ENCODE assay signal across 15 mouse cellular contexts in genomic region chr1:182574666-182575049, GRCm38 (mm10). TPM values are rescaled to one million over a fixed set of nuclear protein-coding genes. Genes with fewer than 3 reads are reported as not detected.
A peak's percentile ranks its signal among the peaks of the same experiment; 100 is the strongest.
DNase-seq lines count a peak whose midpoint lies in the region; ATAC-seq and TF ChIP-seq lines count a peak whose summit lies in the region.
"Had no signal": no experiment of that assay in that cellular context is flagged by ENCODE, and none has a peak within 500 bp of the region (broad histone marks: within the 10 kb centered on the region; RNA-seq: fewer than 3 reads in every experiment).

No protein-coding gene starts in this region.

- no peak overlapping the region for H3K4me3 ChIP-seq in embryonic facial prominence, embryonic 10.5 days
- no peak overlapping the region for H3K4me3 ChIP-seq in forebrain, embryonic 15.5 days
- no peak overlapping the region for H3K4me3 ChIP-seq in lung, adult 2 months (replicated peaks; ENCODE audit: extremely low read depth, low read depth, low read length)
- no peak overlapping the region for H3K4me3 ChIP-seq in midbrain, embryonic 11.5 days (ENCODE audit: low read depth, low read length)
- H3K4me3 ChIP-seq: heart, embryonic 10.5 days; layer of hippocampus, adult 2 months had no signal

- peaks cover 20% of the 10 kb centered on the region for H3K4me1 ChIP-seq in embryonic facial prominence, embryonic 10.5 days
- H3K4me1 ChIP-seq in forebrain, embryonic 15.5 days: peaks cover 10% of the 10 kb centered on the region
- no peaks in the 10 kb centered on the region; the same call in 1 of the 2 replicates for H3K4me1 ChIP-seq in lung, adult 2 months (ENCODE audit: control insufficient read depth, insufficient read depth, low read length)
- H3K4me1 ChIP-seq in midbrain, embryonic 11.5 days (ENCODE audit: control insufficient read depth, insufficient read depth, low read length): peaks cover 14% of the 10 kb centered on the region

- peak overlapping the region; percentile 81; the same call in 1 of the 2 replicates for H3K27ac ChIP-seq in embryonic facial prominence, embryonic 10.5 days (replicated peaks)
- peak overlapping the region; percentile 46 for H3K27ac ChIP-seq in forebrain, embryonic 15.5 days (replicated peaks)
- peak overlapping the region; percentile 52 for H3K27ac ChIP-seq in midbrain, embryonic 11.5 days (ENCODE audit: low read depth, low read length)
- H3K27ac ChIP-seq: heart, embryonic 10.5 days; layer of hippocampus, adult 2 months had no signal

- no peak for TF ChIP-seq CTCF in lung, adult 2 months (IDR thresholded peaks at IDR 0.05; ENCODE audit: insufficient read depth, low read length)

- 49% methylated on average over 4 of the region's 4 CpGs for WGBS in embryonic facial prominence, embryonic 10.5 days
- WGBS in forebrain, embryonic 15.5 days: 13% methylated on average over 4 of the region's 4 CpGs
- WGBS in lung, adult 2 months: 65% methylated on average over 4 of the region's 4 CpGs
- 20% methylated on average over 4 of the region's 4 CpGs for WGBS in midbrain, embryonic 11.5 days

- no peaks in the 10 kb centered on the region for H3K36me3 ChIP-seq in embryonic facial prominence, embryonic 10.5 days (replicated peaks)
- H3K36me3 ChIP-seq in forebrain, embryonic 15.5 days: no peaks in the 10 kb centered on the region
- H3K36me3 ChIP-seq in midbrain, embryonic 11.5 days (ENCODE audit: control insufficient read depth, insufficient read depth, low read length): no peaks in the 10 kb centered on the region
- H3K36me3 ChIP-seq: heart, embryonic 10.5 days had no signal

- no peaks in the 10 kb centered on the region for H3K9me3 ChIP-seq in embryonic facial prominence, embryonic 10.5 days
- no peaks in the 10 kb centered on the region for H3K9me3 ChIP-seq in forebrain, embryonic 15.5 days
- H3K9me3 ChIP-seq in midbrain, embryonic 11.5 days (ENCODE audit: control insufficient read depth, low read length): no peaks in the 10 kb centered on the region
- H3K9me3 ChIP-seq: heart, embryonic 10.5 days had no signal

- 0 out of 2 replicates have a peak, but pooled peaks have one; percentile 12 for TF ChIP-seq POLR2A in lung, adult 2 months (IDR thresholded peaks at IDR 0.05; ENCODE audit: borderline replicate concordance, extremely low read depth, low read depth, low read length)

- no peak for ATAC-seq in forebrain, embryonic 15.5 days (replicated peaks)
- ATAC-seq in midbrain, embryonic 11.5 days (ENCODE audit: low FRiP score): peak; percentile 4; the same call in 1 of the 2 replicates
- ATAC-seq: activated CD4-positive, CD25-positive, alpha-beta regulatory T cell, adult 4 months had no signal

- H3K27me3 ChIP-seq in embryonic facial prominence, embryonic 10.5 days (replicated peaks; ENCODE audit: low read depth, poor library complexity, severe bottlenecking): peaks cover 29% of the 10 kb centered on the region
- H3K27me3 ChIP-seq in forebrain, embryonic 15.5 days: peaks cover 3% of the 10 kb centered on the region; the same call in 1 of the 2 replicates
- peaks cover 3% of the 10 kb centered on the region for H3K27me3 ChIP-seq in midbrain, embryonic 11.5 days (ENCODE audit: control insufficient read depth, insufficient read depth, low read length)

- H3K4me2 ChIP-seq in forebrain, embryonic 15.5 days (replicated peaks): no peak overlapping the region
- H3K4me2 ChIP-seq in midbrain, embryonic 11.5 days: no peak overlapping the region

- no peak for DNase-seq in embryonic facial prominence, embryonic 10.5 days (ENCODE audit: low spot score)
- peak; percentile 36 for DNase-seq in lung, adult 2 months
- DNase-seq in midbrain, embryonic 11.5 days (ENCODE audit: low spot score, missing footprints): no peak
- DNase-seq in adrenal gland, postnatal 25 days: no peak
- no peak for DNase-seq in layer of hippocampus, adult 9-11 months
- DNase-seq in heart, adult 8-10 months (ENCODE audit: low spot score): no peak
- DNase-seq in cerebellum, adult 11-12 months: no peak
- DNase-seq: cerebellum, adult 9-10 months; heart, postnatal 4 days had no signal

- H3K9ac ChIP-seq in forebrain, embryonic 15.5 days (replicated peaks): no peak overlapping the region
- H3K9ac ChIP-seq in midbrain, embryonic 11.5 days (ENCODE audit: low read length): no peak overlapping the region

RNA-seq across cellular contexts. Expression of gene Capn8, which starts 9.9 kb away (rescaled TPM):
- not detected in 2 replicates for polyA plus RNA-seq in embryonic facial prominence, embryonic 10.5 days (2016; fragmentation: Nextera tagmentation; extraction: Ambion mirVana)
- 0.06 TPM in 1 of 2 replicates, not detected in the other for polyA plus RNA-seq in forebrain, embryonic 15.5 days (2015; fragmentation: Nextera tagmentation; extraction: Ambion mirVana)
- polyA plus RNA-seq in lung, adult 2 months (2012; rRNA removed): 0.26 TPM in 2 replicates
- polyA plus RNA-seq in midbrain, embryonic 11.5 days (2014; fragmentation: Nextera tagmentation; extraction: Ambion mirVana): 0.12 TPM in 1 of 2 replicates, not detected in the other
- 0.30 TPM in 1 of 2 replicates, not detected in the other for total RNA-seq in adrenal gland, postnatal 25 days (2021)
- total RNA-seq in heart, adult 8-10 months (2022): not detected
- total RNA-seq: heart, postnatal 4 days; layer of hippocampus, adult 2 months; left cerebral cortex, postnatal 25 days had no signal
- polyA plus RNA-seq: kidney, embryonic 14.5 days had no signal

RNA-seq across cellular contexts. Expression of gene Capn2, which starts 57.2 kb away (rescaled TPM):
- polyA plus RNA-seq in embryonic facial prominence, embryonic 10.5 days (2016; fragmentation: Nextera tagmentation; extraction: Ambion mirVana): 75.1 and 84.8 TPM in 2 replicates
- polyA plus RNA-seq in forebrain, embryonic 15.5 days (2015; fragmentation: Nextera tagmentation; extraction: Ambion mirVana): 70.3 and 72.9 TPM in 2 replicates
- polyA plus RNA-seq in lung, adult 2 months (2012; rRNA removed): 69.0 and 71.5 TPM in 2 replicates
- polyA plus RNA-seq in midbrain, embryonic 11.5 days (2014; fragmentation: Nextera tagmentation; extraction: Ambion mirVana): 76.3 and 77.0 TPM in 2 replicates
- 52.1 and 56.2 TPM in 2 replicates for total RNA-seq in adrenal gland, postnatal 25 days (2021)
- total RNA-seq in heart, adult 8-10 months (2022): 10 to 100 TPM; 53.7 to 72.8 (median 63.5) TPM
